Mouse (Mus musculus): ENCODE measurements around the gene Gpha2. TPM values are rescaled to one million over a fixed set of nuclear protein-coding genes. Genes with fewer than 3 reads are reported as not detected.

The Gpha2 gene
- total RNA-seq, 2 experiments from 2014 or later, result not detected

- no peak overlapping the region for H3K4me3 ChIP-seq
- H3K27ac ChIP-seq, result no peak overlapping the region
- no peak for TF ChIP-seq CTCF (IDR thresholded peaks at IDR 0.05)
- no peak for DNase-seq
- intact Hi-C loops (cut with DNase I), result no loop called here
Measured at GRCm38 (mm10) chr19:6247526-6248300, 21.5 kb downstream of the Gpha2 start.

GRCm38 (mm10) chr19:6253021-6253420, 26.8 kb downstream of the Gpha2 start:
- Histone ChIP-seq H3K27ac (no peak overlapping the region), H3K4me3 (no peak overlapping the region)
- no peak for DNase-seq
- TF ChIP-seq CTCF (IDR thresholded peaks at IDR 0.05), result no peak
- intact Hi-C loops (cut with DNase I), result no loop called here

- Histone ChIP-seq H3K4me3 (no peak overlapping the region), H3K27ac (no peak overlapping the region)
- intact Hi-C loops (cut with DNase I), result no loop called here
- peak; percentile 55 for TF ChIP-seq CTCF (IDR thresholded peaks at IDR 0.05)
- no peak for DNase-seq
Measured at GRCm38 (mm10) chr19:6260428-6260827, 34.2 kb downstream of the Gpha2 start.

DNA sequence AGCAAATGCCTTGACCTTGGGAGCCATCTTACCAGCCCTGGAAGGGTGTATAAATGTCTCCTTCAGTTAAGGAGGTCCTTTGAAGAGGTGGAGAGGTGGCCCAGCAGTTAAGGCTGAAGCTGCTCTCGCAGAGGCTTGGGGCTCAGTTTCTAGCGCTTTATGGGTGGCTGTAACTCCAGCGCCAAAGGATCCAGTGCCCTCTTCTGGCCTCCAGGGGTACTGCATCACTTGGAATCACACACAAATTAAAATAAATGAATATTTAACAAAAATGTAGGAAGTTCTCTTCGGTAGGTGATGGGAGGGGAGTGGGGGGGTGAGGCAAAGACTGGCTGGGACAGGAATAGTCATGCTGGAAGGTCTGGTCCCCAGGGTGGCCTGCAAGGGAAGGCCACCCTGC, 34.8 kb downstream of the Gpha2 start:
- intact Hi-C loops (cut with DNase I), result loop anchor here (1.0 kb wide), 1 partner anchor 15 kb away; no protein-coding TSS in a partner anchor
- peak; percentile 57 for TF ChIP-seq CTCF (IDR thresholded peaks at IDR 0.05)
- H3K4me3 ChIP-seq, result no peak overlapping the region
- no peak overlapping the region for H3K27ac ChIP-seq
- DNase-seq, result no peak

DNA sequence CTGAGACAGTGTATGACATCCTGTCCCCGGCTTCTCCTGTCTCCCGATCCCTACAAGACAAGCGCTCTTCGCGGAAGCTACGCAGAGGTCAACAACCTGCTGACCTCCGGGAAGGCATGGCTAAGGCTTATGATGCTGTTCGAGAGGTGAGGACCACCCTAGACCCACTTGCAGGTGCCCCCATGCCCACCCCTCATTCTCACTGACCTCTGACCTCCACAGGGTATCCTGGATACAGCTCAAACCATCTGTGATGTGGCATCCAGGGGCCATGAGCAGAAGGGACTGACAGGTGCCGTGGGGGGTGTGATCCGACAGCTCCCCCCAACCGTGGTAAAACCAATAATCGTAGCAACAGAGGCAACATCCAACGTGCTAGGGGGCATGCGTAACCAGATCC, 35.2 kb downstream of the Gpha2 start:
- intact Hi-C loops (cut with DNase I), result loop anchor here (1.0 kb wide), 1 partner anchor 15 kb away; no protein-coding TSS in a partner anchor
- H3K4me3 ChIP-seq, result no peak overlapping the region
- no peak for TF ChIP-seq CTCF (IDR thresholded peaks at IDR 0.05)

DNA sequence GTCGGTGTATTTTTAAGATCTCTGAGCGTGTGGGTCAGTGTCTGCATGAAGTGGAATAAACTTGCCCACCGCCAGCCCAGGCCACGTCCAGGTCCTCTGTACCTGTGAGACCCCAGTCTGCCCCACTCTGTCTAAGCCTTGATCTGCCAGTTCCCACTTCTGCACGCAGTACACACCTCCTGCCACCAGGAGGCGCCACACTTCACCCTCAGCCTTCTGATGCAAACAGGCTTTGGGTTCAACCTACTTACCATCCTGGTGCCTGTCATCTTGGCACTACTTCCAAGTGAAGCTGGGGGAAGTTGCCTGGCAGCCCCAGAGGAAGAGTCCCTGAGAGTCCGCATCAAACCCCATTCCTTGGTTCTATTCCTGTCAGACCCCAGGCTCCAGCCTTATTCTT, 36.0 kb downstream of the Gpha2 start:
- peak; percentile 97; the same call in 1 of the 2 replicates for TF ChIP-seq CTCF (IDR thresholded peaks at IDR 0.05)
- Histone ChIP-seq H3K4me3 (no peak overlapping the region), H3K27ac (no peak overlapping the region)
- intact Hi-C loops (cut with DNase I), result no loop called here
- peak; percentile 76 for DNase-seq

More for the DNA sequence above, 35.2 kb downstream of the Gpha2 start:
- H3K27ac ChIP-seq, result no peak overlapping the region
- DNase-seq, result no peak

GRCm38 (mm10) chr19:6262839-6263433, 36.8 kb downstream of the Gpha2 start:
- Histone ChIP-seq H3K27ac (peak overlapping the region; percentile 24; the same call in 1 of the 2 replicates), H3K4me3 (no peak overlapping the region)
- intact Hi-C loops (cut with DNase I), result no loop called here
- TF ChIP-seq CTCF (IDR thresholded peaks at IDR 0.05), result no peak
- DNase-seq, result no peak

DNA sequence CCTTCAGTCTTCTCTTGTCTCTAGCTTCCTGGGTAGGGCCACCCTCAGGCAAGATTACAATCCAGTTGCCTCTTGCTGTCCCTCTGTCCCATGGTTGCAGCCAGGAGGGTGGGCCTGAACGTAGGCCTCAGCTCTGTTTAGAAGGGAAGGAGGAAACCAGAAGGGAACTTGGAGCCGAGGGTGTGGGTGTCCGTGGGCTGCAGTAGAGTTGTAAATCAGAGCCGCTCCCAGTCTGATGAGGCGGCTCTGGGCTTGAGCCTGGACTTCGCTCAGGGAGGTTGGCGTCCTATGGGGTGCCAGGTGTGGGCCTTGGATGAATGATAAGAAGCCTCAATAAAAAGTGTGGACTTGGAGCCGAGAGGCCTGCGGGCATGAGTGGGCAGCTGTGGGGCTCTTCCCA, 38.0 kb downstream of the Gpha2 start:
- Histone ChIP-seq H3K4me3 (no peak overlapping the region), H3K27ac (no peak overlapping the region)
- DNase-seq, result no peak
- intact Hi-C loops (cut with DNase I), result no loop called here
- TF ChIP-seq CTCF (IDR thresholded peaks at IDR 0.05), result no peak

DNA sequence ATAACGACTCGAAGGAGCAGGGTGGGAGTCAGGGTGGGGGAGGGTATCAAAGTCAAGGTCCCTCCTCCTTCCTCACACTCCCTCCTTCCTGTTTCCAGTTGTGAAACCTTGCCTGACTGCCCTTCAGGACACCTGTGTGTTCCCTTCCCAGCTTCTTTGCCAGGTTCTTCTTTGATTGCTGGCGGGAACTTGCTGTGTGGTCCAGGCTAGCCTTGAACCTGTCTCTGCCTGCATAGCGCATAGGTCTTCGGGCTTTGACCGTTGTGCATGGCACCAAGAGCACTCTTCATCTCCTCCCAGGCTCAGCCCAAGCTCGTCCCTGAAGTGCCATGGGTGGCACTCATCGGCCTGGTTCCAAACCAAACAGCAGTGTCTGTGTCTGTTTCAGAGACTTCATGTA, 38.8 kb downstream of the Gpha2 start:
- Histone ChIP-seq H3K27ac (no peak overlapping the region), H3K4me3 (no peak overlapping the region)
- no peak for TF ChIP-seq CTCF (IDR thresholded peaks at IDR 0.05)
- intact Hi-C loops (cut with DNase I), result no loop called here
- no peak for DNase-seq

DNA sequence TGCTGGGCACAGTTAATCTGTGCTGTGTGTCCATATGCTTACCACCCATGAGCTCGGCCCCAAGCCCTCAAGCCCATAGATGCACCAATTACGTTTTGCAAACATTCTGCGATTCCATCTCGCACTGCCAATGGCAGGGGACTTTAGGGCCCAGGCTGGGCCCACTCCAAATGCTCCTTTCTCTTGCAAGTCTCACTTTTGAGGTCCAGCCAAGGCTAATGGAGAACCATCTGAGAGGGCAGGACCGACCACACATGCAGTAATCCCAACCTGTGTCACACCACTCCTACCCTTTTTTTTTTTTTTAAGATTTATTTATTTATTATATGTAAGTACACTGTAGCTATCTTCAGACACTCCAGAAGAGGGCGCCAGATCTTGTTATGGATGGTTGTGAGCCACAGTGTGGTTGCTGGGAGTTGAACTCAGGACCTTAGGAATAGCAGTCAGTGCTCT, 39.6 kb downstream of the Gpha2 start:
- no peak overlapping the region for H3K27ac ChIP-seq
- H3K4me3 ChIP-seq, result no peak overlapping the region
- DNase-seq, result no peak
- intact Hi-C loops (cut with DNase I), result no loop called here
- peak; percentile 45 for TF ChIP-seq CTCF (IDR thresholded peaks at IDR 0.05)

DNA sequence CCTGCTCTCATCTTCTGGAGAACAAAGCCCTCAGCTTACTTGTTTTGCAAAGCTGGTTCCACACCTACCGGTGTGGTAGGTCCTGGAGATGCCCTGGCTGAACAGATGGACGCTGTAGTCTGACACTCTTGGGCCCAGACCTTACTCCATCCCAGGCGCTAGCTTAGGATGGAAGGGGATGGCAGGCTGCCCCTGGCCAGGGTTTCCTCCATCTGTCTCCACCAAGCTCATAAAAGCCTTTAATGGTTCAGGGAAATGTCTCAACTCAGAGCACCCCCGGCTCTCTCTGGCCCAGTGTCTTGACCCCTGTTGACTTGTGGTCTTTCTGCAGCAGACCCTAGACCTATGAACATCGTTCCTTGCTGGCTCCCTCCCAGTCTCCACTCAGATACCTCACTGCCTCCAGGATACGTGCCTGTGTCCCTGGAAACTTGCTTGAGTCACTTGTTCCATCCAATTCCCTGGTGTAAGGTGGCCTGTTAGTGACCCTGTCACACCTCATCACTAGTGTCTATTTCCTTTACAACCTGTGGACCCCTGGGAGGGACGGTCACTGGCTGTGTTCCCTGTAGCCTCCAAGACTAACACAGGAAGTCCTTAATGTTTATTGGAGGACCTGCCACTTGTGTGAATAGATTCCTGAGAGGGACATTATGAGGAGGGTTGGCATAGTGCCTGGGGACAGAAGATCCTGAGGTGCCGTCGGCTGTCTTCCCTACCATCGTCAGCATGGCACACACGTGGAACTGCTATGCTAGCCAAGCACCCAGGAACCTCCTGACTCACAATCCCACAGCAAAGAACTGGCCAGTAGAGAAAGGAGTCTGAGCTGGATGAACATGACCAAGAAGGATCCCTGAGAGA, 41.4 kb downstream of the Gpha2 start:
- peak overlapping the region; percentile 70 for H3K27ac ChIP-seq
- DNase-seq, result no peak
- intact Hi-C loops (cut with DNase I), result loop anchor here (1.0 kb wide), 2 partner anchors 37 to 64 kb away; no protein-coding TSS in a partner anchor
- H3K4me3 ChIP-seq, result no peak overlapping the region
- TF ChIP-seq CTCF (IDR thresholded peaks at IDR 0.05), result no peak

- intact Hi-C loops (cut with DNase I), result loop anchor here (1.0 kb wide), 1 partner anchor 36 kb away; no protein-coding TSS in a partner anchor
- TF ChIP-seq CTCF (IDR thresholded peaks at IDR 0.05), result peak; percentile 97
Measured at GRCm38 (mm10) chr19:6268170-6268528, 42.0 kb downstream of the Gpha2 start.

More at GRCm38 (mm10) chr19:6268170-6268528, 42.0 kb downstream of the Gpha2 start:
- Histone ChIP-seq H3K27ac (peak overlapping the region; percentile 70), H3K4me3 (no peak overlapping the region)
- DNase-seq, result peak; percentile 90
